Mouse (Mus musculus) regulatory T cell (primary cell): ENCODE data around the gene Ywhae.

Source experiments
- in situ Hi-C: fragments of 300-600 bp; cut with MboI, MseI; formaldehyde crosslinking; loops from one replicate; pipeline ENCODE4 v1.15.1; 2025; ENCODE audit warnings: high pct_unique_total_duplicates

Ywhae gene

DNA sequence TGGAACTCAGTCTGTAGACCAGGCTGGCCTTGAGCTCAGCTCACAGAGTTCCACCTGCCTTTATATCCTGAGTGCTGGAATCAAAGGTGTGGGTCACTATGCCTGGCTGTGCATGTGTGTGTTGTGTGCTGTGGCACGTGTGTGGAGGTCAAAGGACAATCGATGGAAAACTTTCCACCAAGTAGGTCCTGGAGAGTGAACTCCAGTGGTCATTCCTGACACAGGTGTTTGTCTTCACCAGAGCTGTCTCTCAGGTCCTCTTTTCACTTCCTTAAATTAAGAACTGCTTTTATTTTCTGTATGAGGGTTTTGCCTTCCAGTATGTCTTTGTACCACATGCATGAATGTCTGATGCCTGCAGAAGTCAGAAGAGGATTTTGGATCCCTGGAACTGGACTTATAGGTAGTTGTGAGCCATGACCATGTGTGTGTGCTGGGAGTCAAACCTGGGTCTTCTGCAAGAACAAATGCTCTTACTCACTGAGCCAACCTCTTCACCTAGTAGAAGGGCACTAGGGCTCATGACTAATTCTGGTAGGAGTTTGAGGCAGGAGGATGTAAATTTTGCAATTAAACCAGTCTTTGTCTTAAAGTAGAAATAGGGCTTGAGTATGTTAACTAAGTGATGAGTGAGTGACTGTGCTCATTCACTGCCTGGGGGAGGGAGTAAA, 5.3 kb downstream of the Ywhae start:
- in situ Hi-C loops: no loop called here

DNA sequence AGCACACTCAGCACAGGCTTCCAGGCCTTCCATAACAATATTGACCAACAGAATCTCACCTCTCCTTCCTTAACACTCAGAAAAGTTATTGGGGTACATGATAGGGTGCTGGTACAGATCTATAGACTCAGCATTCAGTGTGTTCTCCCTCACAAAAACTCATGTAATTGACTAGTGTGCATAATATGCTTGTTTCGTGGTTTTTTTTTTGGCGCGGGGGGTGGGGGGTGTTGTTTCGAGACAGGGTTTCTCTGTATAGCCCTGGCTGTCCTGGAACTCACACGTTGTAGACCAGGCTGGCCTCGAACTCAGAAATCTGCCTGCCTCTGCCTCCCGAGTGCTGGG, 5.8 kb downstream of the Ywhae start:
- in situ Hi-C loops: no loop called here

DNA sequence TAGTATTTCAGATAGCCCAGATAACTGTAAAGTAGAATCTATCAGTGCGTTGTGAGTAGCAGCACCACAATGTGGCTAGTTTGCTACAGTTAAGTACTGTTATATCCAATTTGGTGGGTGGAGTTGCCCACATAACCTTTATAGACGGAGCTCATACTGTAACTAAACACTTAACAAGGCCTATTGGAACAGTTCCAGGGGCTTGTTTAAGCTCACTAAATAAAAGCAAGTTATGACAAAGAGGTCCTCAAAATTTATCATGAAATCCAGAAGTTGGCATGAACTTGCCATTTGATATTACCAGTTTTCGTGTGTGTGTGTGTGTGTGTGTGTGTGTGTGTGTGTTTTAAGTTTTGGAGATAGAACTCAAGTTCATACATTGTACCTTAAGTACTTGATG, 7.5 kb downstream of the Ywhae start:
- in situ Hi-C loops: no loop called here

DNA sequence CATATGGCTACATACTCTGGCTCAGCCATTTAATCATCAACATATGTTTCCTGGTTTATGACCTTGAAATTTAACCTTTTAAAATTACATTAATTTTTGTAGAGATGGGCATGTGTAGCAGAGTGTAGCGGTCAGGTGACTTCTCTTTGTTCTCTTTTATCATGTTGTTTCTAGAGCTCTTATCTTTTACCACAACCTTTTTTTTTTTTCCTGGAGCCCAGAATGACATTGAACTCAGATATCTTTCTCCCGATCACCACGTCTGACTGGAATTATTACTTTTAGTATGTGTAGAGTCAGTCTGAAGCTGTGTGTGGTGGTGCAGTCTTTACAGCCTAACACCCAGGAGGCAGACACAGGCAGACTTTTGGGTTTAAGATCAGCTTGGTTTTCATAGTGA, 8.9 kb downstream of the Ywhae start:
- in situ Hi-C loops: no loop called here

DNA sequence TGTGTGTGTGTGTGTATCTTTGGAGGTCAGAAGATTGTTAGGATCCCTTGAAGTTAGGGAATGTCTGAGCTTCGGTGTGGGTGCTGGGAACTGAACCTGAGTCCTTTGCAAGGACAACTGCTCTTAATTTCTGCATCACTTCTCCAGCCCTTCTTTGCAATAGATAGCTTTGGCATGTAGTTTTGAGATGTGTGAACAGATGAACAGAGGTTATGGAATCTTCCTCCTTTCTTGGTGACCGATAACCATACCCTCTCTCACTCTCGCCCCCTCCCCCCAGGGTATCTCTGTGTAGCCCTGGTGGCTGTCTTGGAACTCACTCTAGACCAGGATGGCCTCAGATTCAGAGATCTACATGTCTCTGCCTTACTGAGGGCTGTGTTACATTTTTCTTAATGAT, 12.1 kb downstream of the Ywhae start:
- in situ Hi-C loops: no loop called here

DNA sequence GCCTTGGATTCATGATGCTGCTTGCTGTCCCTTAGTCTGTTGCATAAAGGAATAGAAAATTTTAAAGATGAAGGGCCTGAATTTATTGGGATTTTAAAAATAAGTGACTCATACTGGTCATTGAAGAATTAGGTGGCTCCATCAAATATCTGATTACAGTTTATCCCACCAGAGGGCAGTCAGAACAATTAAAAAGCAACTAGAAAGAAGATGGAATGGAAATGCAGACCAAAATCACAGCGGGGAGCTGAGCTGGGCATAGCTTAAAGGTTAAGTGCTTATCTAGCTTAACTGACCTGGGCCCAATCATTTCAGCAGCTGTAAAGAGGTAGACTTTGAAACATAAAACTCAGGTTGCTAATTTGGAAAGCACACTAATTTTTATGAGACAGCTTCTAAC, 17.9 kb downstream of the Ywhae start:
- in situ Hi-C loops: no loop called here

DNA sequence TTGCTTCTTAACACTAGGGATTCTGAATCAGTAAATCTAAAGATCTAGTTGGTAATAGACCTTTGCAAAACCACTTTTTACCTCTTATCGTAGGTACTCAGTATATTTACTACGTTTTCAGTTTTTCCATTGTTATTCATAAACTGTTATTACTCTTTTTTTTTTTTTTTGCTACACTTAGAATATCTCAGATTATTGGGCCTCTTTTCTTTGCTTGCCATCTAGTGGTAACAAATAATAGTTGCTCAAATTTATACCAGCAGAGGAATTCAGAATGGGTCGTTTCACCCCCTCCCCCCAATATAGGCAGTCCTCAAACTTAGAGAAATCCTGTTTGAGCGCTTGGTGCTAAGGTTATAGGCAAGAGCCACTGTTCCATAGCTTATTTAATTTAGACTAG, 18.4 kb downstream of the Ywhae start:
- in situ Hi-C loops: no loop called here

DNA sequence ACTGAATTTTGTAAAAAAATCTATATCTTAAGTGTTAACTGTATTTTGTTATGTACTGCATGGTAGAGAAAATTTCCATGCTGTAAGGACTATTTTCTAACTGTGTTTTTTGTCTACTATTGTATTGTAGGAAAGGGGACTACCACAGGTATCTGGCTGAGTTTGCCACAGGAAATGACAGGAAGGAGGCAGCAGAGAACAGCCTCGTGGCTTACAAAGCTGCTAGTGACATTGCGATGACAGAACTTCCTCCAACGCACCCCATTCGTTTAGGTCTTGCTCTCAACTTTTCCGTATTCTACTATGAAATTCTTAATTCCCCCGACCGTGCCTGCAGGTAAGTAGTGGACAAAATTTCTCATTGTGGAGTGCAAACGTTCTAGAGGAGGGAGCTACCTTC, 24.0 kb downstream of the Ywhae start:
- in situ Hi-C loops: no loop called here

DNA sequence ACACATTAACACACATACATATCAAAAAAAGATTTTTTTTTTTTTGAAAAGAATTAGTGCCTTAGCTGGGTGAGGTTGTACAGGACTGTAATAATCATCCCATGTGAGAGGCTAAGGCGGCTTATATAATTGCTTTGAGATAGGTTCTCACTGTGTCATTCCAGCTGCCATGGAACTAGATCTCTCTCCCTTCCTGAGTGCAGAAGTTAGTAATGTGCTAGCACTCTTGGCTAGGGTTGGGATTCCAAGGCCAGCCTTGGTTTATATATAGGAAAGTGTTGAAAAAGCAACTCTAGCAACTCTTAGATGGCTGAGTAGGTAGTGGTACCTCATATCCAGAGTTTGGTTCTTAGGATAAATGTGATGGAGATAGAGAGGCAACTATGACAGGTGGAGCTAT, 25.9 kb downstream of the Ywhae start:
- in situ Hi-C loops: no loop called here

DNA sequence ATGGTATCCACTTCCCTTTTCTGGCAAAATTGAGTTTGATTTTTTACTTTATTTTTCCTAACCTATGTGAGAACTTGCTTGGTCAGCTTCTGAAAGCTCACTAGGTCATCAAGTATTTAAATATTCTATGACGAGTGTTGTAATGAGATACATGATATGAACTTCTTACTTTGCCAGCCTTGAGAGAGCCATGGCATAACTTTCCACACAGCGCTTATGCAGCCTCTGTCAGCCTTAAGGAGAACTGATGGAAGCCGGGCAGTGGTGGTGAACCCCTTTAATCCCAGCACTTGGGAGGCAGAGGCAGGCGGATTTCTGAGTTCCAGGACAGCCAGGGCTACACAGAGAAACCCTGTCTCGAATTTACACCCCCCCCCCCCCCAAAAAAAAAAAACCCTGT, 28.1 kb downstream of the Ywhae start:
- in situ Hi-C loops: no loop called here

DNA sequence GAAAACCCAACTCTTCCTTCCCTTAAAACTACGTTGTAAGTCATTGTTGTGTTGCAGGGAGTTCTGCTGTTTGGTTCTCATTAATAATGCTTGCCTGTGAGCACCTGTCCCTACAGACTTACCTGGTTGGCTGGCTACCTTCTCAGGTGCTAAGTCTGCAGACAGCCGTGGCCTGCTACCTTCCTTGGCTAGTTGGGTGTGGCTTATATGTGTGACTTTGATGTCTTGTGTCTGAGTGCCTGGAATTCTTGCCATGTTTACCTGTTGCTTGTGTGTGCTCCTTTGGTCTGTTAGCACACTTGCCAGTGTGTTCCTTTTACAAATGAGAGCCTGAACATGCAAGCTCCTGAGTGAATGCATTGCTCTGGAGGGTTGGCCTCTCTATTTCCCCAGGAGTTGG, 30.0 kb downstream of the Ywhae start:
- in situ Hi-C loops: no loop called here

DNA sequence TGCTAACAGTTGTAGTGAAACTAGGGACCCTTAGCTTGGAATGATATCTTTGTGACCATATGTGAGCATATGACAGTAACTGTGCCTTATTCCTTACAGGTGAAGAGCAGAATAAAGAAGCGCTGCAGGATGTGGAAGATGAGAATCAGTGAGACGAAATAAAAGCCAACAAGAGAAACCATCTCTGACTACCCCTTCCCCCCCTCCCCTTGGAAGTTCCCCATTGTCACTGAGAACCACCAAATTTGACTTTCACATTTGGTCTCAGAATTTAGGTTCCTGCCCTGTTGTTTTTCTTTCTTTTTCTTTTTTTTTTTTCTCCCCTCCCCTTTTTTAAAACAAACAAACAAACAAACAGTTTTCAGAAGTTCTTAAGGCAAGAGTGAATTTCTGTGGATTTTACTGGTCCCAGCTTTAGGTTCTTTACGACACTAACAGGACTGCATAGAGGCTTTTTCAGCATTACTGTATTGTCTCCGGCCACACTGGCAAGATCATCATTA, 31.9 kb downstream of the Ywhae start:
- in situ Hi-C loops: loop anchor here (5.0 kb wide), 1 partner anchor 52 kb away; no protein-coding TSS in a partner anchor

DNA sequence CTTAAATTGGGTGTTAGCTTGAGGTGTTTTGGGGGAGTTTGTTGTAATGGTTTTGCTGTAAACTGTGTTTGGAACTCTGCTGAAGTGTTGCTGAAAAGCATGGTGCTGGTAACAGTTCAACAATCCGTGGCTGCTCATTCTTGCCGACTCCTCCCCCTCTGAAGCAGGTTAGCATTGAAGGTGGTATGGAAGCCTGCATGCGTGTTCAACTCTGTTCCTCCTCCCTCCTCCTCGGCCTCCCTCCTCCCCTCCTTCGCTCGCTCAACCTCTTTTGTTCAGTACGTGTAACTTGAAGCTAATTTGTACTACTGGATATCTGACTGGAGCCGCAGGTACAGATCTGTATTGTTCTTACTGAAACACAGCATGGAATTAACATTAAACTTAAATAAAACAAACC, 32.5 kb downstream of the Ywhae start:
- in situ Hi-C loops: loop anchor here (5.0 kb wide), 1 partner anchor 53 kb away; no protein-coding TSS in a partner anchor

DNA sequence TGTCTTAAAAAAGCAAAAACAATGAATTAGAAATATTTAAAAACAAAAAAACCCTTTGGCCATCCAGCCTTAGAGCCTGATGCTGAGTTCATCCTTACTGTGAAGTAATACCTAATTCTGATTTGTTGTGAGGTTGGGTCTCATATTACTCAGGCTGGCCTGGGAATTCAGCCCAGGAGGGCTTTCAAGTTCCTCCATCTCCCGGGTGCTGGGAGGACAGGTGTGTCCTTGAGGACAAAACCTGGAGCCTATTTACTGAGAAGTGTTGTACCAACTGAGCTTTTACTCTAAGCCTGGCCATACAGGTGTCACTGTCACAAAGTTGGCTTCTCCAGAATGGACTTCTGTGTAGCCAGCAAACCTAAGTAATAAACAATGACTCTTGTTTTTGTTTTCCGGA, 34.3 kb downstream of the Ywhae start:
- in situ Hi-C loops: loop anchor here (5.0 kb wide), 1 partner anchor 55 kb away; no protein-coding TSS in a partner anchor

DNA sequence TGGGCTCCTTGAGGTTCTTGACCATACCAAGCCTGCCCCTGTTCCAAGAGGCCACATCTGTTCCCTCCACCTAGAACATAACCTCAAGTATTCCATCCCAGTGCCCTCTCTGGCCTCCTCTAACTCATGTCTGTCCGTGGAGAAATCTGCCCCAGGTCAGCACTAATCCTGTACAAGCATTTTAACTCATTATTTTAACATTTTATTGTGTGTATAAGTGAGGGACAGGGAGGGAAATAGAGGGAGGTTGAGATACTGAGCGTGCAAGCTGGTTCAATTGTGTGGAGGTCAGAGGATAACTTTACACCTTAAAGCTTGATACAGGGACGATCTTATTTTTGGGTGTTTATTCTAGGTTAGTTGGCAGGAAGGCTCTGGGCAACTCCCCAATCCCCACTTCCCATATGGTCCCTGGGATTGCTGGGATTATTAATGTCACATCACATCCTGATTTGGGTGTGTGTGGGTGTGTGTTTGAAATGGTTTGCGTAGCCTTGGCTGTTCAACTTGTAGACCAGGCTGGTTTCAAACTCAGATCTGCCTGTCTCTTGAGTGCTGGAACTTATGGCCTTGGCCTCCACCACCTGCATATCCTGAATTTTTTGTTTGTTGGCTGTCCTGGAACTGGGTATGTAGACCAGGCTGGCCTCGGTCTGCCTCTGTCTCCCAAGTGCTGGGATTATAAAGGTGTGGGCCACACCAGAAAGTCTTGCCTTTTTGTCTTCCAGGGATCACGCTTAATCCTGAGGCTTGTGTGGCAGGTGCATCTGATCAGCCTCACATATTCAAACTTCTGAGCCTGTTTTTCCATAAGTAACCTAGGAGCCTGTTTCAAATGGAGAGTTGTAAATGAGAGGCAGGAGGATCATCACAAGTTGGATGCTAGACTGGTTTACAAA, 35.7 kb downstream of the Ywhae start:
- in situ Hi-C loops: loop anchor here (5.0 kb wide), 1 partner anchor 56 kb away; no protein-coding TSS in a partner anchor

DNA sequence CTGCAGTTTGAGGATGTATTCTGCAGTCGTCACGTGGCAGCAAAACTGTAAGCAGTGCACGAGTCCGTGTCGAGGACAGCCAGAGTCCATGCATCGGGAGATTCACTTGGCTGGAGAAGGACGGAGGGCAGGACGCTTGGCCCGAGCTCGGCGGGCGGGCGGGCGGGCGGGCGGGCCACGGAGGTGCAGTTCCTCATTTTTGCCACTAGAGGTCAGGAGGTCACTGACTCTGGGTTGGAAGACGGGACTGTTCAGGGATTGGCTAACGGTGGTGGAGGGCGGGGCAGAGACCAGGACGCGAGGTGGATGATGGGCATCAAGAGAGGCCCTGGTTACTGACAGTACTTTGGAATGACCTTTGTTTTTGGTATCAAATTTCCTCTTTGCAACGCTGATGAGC, 36.5 kb downstream of the Ywhae start:
- in situ Hi-C loops: loop anchor here (5.0 kb wide), 1 partner anchor 57 kb away; no protein-coding TSS in a partner anchor

DNA sequence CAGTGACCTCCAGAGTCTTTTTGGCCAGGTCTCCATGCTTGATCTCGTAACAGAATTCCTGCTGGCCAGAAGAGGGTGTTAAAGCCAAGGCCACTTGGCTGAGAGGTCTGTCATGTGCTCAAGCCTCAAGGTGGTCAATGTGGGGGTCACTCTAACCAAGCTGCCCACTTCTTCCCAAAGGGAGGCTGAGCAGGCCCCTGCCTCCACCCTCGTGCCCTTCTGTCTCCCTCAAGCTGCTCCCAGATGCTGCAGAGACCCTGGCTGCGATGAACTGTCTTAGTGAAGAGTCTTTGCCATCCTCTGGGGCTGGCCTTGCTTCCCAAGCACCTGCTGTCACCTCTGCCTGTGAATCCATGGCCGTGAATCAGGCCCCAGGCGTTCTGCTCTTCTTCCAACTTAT, 39.9 kb downstream of the Ywhae start:
- in situ Hi-C loops: no loop called here

DNA sequence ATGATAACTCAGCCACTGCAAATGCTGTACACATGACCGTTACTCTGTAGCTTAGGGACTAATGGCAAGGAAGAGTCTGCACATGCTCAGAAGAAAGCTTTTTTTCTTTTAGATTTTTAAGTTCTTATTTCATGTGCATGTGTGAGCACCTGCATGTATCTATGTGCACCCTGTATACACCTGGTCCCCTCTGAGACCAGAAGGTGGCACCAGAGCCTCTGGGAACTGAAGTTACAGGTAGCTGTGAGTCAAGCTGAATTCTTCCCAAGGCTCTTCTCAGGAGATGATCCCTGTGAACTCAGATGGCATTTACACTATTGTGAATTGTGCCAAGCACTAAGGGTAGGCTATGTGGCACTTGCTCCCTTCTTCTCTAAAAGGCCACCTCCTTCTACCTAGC, 43.2 kb downstream of the Ywhae start:
- in situ Hi-C loops: loop anchor here (5.0 kb wide), 1 partner anchor 126 kb away; no protein-coding TSS in a partner anchor

DNA sequence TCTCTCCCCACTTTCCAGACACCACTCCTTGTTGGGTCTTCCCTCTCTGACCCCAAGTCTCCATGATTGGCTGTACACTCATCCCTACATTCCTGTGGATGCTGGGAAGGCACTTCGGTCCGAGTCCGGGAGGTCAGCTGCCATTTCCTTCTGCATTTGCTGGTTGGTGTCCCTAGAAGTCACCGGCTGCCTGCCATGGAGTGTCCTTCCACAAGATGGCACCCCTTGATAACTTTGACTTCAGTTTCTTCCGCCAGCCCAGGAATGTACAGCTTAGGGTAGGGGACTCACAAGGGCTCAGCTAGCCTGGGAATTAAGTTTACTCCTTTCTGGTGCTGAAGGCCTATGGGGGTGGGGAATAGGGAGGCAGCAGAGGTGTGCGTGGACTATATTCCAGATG, 49.2 kb downstream of the Ywhae start:
- in situ Hi-C loops: loop anchor here (5.0 kb wide), 1 partner anchor 185 kb away; no protein-coding TSS in a partner anchor

DNA sequence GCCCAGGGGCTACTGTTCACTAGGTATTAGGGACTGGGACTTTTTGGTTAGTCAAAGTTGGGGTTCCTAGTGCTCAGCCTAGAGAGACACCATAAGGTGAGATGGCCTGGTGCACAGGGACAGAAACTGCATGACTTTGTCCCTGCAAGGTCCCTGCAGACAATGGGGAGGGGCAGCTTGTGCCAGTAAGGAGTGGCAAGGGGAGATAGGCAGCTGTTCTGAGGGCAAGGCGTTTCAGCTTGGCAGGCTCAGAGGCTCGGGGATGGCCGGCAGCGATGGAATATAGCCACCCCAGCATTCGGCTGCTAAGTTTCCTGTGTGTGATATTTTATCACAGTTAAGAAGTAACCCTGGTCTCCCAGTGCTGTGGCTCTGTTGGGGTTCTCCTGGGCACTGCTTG, 51.1 kb downstream of the Ywhae start:
- in situ Hi-C loops: loop anchor here (5.0 kb wide), 1 partner anchor 184 kb away; no protein-coding TSS in a partner anchor

DNA sequence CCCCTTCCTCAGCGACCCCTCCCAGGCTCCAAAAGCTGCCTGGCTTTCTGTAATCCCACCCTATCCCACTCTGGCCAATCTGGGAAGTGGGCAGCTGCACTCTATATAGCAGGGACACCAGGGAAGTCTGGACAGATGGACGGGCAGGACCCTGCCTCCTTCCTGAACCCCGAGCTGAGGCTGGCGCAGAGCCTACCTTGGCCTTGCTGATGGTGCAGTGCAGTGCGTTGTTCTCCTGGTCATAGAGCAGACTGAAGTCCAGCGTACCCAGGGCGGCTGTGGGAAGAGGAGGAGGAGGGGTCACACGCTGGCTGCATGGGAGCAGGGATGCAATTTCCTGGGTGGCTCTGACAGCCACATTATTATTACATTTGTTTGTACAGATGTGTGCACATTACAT, 53.2 kb downstream of the Ywhae start:
- in situ Hi-C loops: no loop called here

DNA sequence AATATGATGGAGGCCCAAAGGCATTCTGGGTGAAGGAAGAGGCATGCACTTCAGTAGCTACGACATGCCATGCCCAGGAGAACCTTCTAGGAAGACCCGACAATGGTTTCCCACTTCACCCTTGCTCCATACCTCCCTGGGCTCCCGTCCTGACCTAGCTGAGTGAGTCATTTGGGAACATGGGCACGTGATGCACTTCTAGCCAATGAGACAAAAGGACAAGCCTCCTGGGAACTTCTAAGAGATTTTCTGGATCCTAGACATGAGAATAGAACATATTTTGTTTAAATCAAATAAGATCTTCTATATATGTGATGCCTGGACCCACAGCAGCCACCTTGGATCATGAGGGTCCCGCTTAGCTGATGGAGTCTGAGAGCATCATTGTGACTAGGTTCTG, 59.9 kb downstream of the Ywhae start:
- in situ Hi-C loops: no loop called here

DNA sequence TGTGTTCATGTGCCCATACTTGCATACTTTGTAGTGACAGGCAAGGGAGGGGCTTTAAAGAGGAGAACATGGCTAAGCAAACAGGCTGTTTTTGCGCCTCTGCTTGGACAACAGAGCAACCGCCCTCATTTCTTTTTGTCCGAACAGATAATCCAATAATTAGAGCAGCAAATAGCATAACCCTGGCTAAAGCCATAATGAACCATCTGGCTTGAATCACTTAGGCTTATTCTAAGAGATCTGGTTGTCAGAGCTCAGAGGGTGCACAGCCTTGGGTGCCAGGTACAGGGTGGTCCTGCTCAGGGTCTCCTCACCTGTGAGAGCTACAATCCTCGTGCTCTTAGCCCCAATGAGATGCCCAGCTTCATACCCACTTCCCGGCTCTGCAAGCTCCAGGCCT, 60.7 kb downstream of the Ywhae start:
- in situ Hi-C loops: no loop called here
